Mouse (Mus musculus) heart, postnatal 0 days (tissue): ENCODE results near the gene Rd3l.
"Not testable (repeated sequence)": the region's sequence is repeated elsewhere in the genome, so short reads cannot be mapped to it uniquely, and the experiment has no call there.

Experiments
- CTCF ChIP-seq: IDR thresholded peaks from 2 replicates; pipeline ENCODE4 v1.5.1; 2016; ENCODE audit warnings: antibody characterized with exemption, control low read depth, low read depth
- EP300 ChIP-seq: IDR thresholded peaks from 2 replicates; pipeline ENCODE4 v1.6.1; 2016; ENCODE audit warnings: antibody characterized with exemption, low read depth

- not testable (repeated sequence) for TF ChIP-seq CTCF, EP300
Measured at GRCm38 (mm10) chr12:111944065-111944987, 36.8 kb downstream of the Rd3l start.
